Mouse (Mus musculus) hindbrain, embryonic 11.5 days (tissue): ENCODE data around the gene Elp5. TPM values are rescaled to one million over a fixed set of nuclear protein-coding genes. Genes with fewer than 3 reads are reported as not detected.

Experiments
- ATAC-seq: fragments of 200-750 bp; cut with Nextera tagmentation; 2 replicates; pipeline ENCODE4 v1.8.0; 2017; ENCODE audit warnings: mild to moderate bottlenecking, moderate TSS enrichment, moderate library complexity; ENCODE audit not compliant: low FRiP score
- DNase-seq: peaks from one replicate; pipeline ENCODE4 v3.0.0-alpha.2; 2015; ENCODE audit warnings: low spot score
- H3K27ac ChIP-seq: fragments of 300-500 bp; sonication (generic); 2 replicates; pipeline ENCODE4 v1.5.1; 2014; ENCODE audit warnings: mild to moderate bottlenecking, low read depth, low read length
- H3K27me3 ChIP-seq: fragments of 300-500 bp; sonication (generic); 2 replicates; pipeline ENCODE4 v1.6.1; 2014; ENCODE audit warnings: mild to moderate bottlenecking, low read length, moderate library complexity, mixed read lengths; ENCODE audit not compliant: control insufficient read depth, insufficient read depth
- H3K36me3 ChIP-seq: fragments of 300-500 bp; sonication (generic); 2 replicates; pipeline ENCODE4 v1.6.1; 2014; ENCODE audit warnings: mild to moderate bottlenecking, low read length, moderate library complexity, mixed read lengths; ENCODE audit not compliant: control insufficient read depth, insufficient read depth
- H3K4me1 ChIP-seq: fragments of 300-500 bp; sonication (generic); replicated peaks from 2 replicates; pipeline ENCODE4 v1.6.1; 2014; ENCODE audit warnings: low read length, mixed read lengths; ENCODE audit not compliant: control insufficient read depth, insufficient read depth
- H3K4me2 ChIP-seq: fragments of 300-500 bp; sonication (generic); replicated peaks from 2 replicates; pipeline ENCODE4 v1.6.1; 2014; ENCODE audit warnings: mild to moderate bottlenecking, low read depth, low read length
- H3K4me3 ChIP-seq: fragments of 300-500 bp; sonication (generic); 2 replicates; pipeline ENCODE4 v1.5.1; 2014; ENCODE audit warnings: low read depth, low read length
- H3K9ac ChIP-seq: fragments of 300-500 bp; sonication (generic); 2 replicates; pipeline ENCODE4 v1.6.1; 2014; ENCODE audit warnings: low read depth, low read length
- H3K9me3 ChIP-seq: fragments of 300-500 bp; sonication (generic); 2 replicates; pipeline ENCODE4 v1.6.1; 2016; ENCODE audit warnings: low read length; ENCODE audit not compliant: control insufficient read depth
- WGBS: fragments of 180-500 bp; shearing (Covaris S2); extraction: QIAGEN DNeasy Blood & Tissue Kit; methylation state at CpG from one replicate; pipeline ENCODE4 v1.1.7; 2014; 5-methylcytosine and 5-hydroxymethylcytosine counted together
- polyA plus RNA-seq: library from polyadenylated mRNA; unstranded; fragments of >200 nt; fragmentation: Nextera tagmentation; extraction: Ambion mirVana; gene quantifications from 2 replicates; pipeline ENCODE4 v1.2.1, GENCODE M21; 2014

The Elp5 gene
- polyA plus RNA-seq, 1 experiment from 2014 or later: 154 TPM

GRCm38 (mm10) chr11:70024151-70024514 is 41.8 kb upstream of the Elp5 start:
- Histone ChIP-seq H3K4me3 (peak overlapping the region; percentile 37), H3K27ac (peak overlapping the region; percentile 45; the same call in 1 of the 2 replicates), H3K9ac (peak overlapping the region; percentile 50), H3K4me1 (peaks cover 37% of the 10 kb centered on the region), H3K9me3 (no peaks in the 10 kb centered on the region), H3K4me2 (peak overlapping the region; percentile 57), H3K27me3 (no peaks in the 10 kb centered on the region), H3K36me3 (no peaks in the 10 kb centered on the region)
- 22% methylated on average over 5 of the region's 6 CpGs for WGBS
- DNase-seq (no peak), ATAC-seq (no peak)

DNA sequence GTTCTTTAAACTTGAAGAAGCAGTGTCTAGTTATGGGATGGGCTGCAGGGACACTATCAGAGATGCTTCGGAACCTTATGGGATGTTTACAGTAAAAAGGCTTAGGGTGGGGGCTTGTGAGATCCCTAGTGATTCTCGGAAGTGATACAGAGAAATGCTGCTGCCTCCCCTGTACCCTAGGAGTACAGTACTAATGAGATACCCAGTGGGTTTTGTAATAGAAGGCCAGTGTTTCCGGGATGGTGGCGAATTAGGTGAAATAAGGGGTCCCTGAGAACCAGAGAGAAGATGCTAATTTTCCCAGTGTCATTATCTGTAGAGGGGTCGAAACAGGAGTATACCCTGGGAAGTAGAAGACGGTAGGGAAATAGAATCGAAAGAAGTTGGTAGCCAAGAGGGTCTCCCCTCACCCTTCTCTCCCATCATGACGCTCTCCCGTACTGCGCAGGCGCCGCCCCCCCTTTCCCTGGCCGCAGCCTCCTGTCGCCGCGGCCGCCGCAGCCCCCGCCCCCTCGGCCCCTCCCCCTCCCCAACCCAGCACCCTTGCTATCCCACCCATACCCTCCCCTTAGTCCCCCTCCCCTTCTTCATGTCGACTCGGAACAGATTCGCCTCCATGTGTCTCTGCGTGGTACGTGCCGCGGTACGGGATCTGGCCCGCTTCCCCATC is 41.3 kb upstream of the Elp5 start:
- peaks cover 37% of the 10 kb centered on the region for H3K4me1 ChIP-seq
- DNase-seq (peak; percentile 78), ATAC-seq (no peak)
- H3K4me2 ChIP-seq: peak overlapping the region; percentile 57
- peak overlapping the region; percentile 50 for H3K9ac ChIP-seq
- no peaks in the 10 kb centered on the region for H3K36me3 ChIP-seq
- H3K27me3 ChIP-seq: no peaks in the 10 kb centered on the region
- H3K9me3 ChIP-seq: no peaks in the 10 kb centered on the region
- peak overlapping the region; percentile 45; the same call in 1 of the 2 replicates for H3K27ac ChIP-seq
- H3K4me3 ChIP-seq: peak overlapping the region; percentile 37
- WGBS: 7% methylated on average over 23 of the region's 29 CpGs

DNA sequence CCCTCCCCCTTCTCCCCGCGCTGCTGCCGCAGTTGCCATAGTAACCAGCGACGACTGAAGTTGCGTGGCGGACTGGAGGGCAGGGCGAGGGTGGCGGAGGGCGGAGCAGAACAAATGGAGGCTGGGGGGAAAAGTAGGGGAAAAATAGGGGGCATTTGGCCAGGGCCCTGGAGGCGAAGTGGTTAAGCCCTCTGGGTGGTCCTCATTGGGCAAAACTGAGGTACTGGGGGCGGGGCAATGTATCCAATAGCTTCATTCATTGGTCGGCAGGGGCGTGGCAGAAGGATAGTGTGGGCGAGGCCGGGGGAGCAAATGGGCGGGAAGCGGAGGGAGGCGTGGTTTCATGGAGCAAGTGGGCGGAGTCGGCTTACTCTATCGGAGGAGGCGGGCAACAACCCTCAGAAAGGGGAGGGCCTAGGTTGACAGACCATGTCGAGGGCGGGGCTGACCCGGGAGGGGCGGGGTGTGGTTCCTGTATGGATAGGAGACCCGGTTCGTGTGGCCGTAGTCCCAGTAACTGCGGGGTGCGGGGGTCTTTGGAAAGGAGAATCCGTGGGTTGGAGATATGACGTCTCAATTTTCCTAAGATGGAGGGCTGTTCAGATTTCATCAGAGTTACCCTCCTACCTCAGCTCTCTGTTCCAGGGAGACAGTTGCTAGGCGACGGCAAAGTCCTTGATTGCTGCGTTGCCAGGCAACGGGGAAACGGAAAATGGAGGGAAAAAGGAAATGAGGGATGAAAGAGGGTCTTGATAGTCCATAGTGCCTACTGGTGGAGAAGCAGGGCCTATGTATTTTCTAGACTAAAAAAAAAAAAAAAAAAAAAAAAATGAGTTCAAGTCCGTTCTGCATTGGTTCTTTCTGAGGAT is 39.2 kb upstream of the Elp5 start:
- Histone ChIP-seq H3K27ac (peak overlapping the region; percentile 85), H3K4me2 (peak overlapping the region; percentile 82), H3K4me3 (peak overlapping the region; percentile 51), H3K9me3 (no peaks in the 10 kb centered on the region), H3K36me3 (no peaks in the 10 kb centered on the region), H3K9ac (peak overlapping the region; percentile 44; the same call in 1 of the 2 replicates), H3K4me1 (peaks cover 23% of the 10 kb centered on the region), H3K27me3 (no peaks in the 10 kb centered on the region)
- DNase-seq (peak; percentile 100), ATAC-seq (peak; percentile 79)
- 1% methylated on average over 40 of the region's 40 CpGs for WGBS

GRCm38 (mm10) chr11:70020731-70021263 is 38.5 kb upstream of the Elp5 start:
- peak; percentile 88 for DNase-seq
- Histone ChIP-seq H3K27me3 (no peaks in the 10 kb centered on the region), H3K27ac (peak overlapping the region; percentile 85), H3K9me3 (no peaks in the 10 kb centered on the region), H3K9ac (peak overlapping the region; percentile 44; the same call in 1 of the 2 replicates), H3K4me1 (peaks cover 19% of the 10 kb centered on the region), H3K4me3 (peak overlapping the region; percentile 51), H3K36me3 (no peaks in the 10 kb centered on the region), H3K4me2 (peak overlapping the region; percentile 82)
- peak; percentile 83 for ATAC-seq
- 1% methylated on average over 8 of the region's 8 CpGs for WGBS

DNA sequence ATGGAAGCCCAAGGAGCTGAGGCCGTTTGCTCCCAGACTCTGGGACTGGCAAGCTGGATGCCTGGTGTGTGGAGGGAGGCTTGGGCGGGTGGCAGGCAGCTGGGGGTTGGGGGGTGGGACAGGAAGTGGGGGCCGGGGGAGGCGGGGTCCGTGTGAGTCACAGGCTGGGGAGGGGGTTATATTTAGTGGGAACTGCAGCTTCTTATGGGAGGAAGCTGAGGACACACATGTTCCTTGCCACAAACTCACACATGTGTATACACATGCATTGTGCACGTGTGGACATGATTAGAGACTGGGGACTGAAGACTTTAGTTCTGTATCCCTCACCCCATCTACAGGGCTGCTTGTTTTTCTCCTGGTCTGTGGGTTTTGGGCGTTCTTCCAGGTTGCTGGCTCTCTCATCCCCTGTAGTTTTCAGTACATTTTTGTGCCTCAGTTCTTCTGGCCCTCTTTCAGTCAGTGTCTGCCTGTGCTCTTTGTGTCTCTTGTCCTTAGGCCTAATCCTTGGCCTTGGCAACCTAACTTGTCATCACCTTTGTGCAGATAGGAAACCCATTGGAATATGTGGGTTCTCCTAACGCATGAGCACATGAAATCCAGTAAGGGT is 37.8 kb upstream of the Elp5 start:
- Histone ChIP-seq H3K27ac (peak overlapping the region; percentile 85), H3K4me1 (peaks cover 19% of the 10 kb centered on the region)
- WGBS: 20% methylated on average over 6 of the region's 8 CpGs

GRCm38 (mm10) chr11:70019495-70020021 is 37.2 kb upstream of the Elp5 start:
- Histone ChIP-seq H3K27me3 (no peaks in the 10 kb centered on the region), H3K36me3 (no peaks in the 10 kb centered on the region), H3K4me3 (peak overlapping the region; percentile 51; the same call in 1 of the 2 replicates), H3K9ac (0 out of 2 replicates have a peak overlapping the region, but pooled peaks have one; percentile 8), H3K27ac (peak overlapping the region; percentile 85; the same call in 1 of the 2 replicates), H3K4me2 (peak overlapping the region; percentile 82), H3K4me1 (peaks cover 22% of the 10 kb centered on the region), H3K9me3 (no peaks in the 10 kb centered on the region)
- WGBS: 25% methylated on average over 2 of the region's 2 CpGs
- DNase-seq (no peak), ATAC-seq (no peak)

More for the DNA sequence above, 37.8 kb upstream of the Elp5 start:
- no peak for ATAC-seq
- Histone ChIP-seq H3K9ac (peak overlapping the region; percentile 9; the same call in 1 of the 2 replicates), H3K4me3 (peak overlapping the region; percentile 51), H3K4me2 (peak overlapping the region; percentile 82), H3K27me3 (no peaks in the 10 kb centered on the region), H3K9me3 (no peaks in the 10 kb centered on the region), H3K36me3 (no peaks in the 10 kb centered on the region)
- no peak for DNase-seq

- DNase-seq (peak; percentile 86), ATAC-seq (no peak)
- Histone ChIP-seq H3K27me3 (no peaks in the 10 kb centered on the region), H3K4me2 (peak overlapping the region; percentile 82), H3K9me3 (no peaks in the 10 kb centered on the region), H3K9ac (peak overlapping the region; percentile 81), H3K27ac (peak overlapping the region; percentile 80), H3K36me3 (no peaks in the 10 kb centered on the region), H3K4me1 (peaks cover 17% of the 10 kb centered on the region), H3K4me3 (peak overlapping the region; percentile 51)
- 1% methylated on average over 22 of the region's 25 CpGs for WGBS
These were observed 36.0 kb upstream of the Elp5 start for GRCm38 (mm10) chr11:70018131-70018990.
